Mouse (Mus musculus) embryonic facial prominence, embryonic 12.5 days (tissue): ENCODE results near the gene Msi2. TPM values are rescaled to one million over a fixed set of nuclear protein-coding genes. Genes with fewer than 3 reads are reported as not detected.

Experiments used
- ATAC-seq: fragments of 200-750 bp; cut with Nextera tagmentation; 2 replicates; pipeline ENCODE4 v1.8.0; 2017; ENCODE audit not compliant: insufficient number of reproducible peaks, insufficient read depth, low FRiP score, low TSS enrichment
- H3K27ac ChIP-seq: fragments of 300-500 bp; sonication (generic); 2 replicates; pipeline ENCODE4 v1.5.1; 2016; ENCODE audit warnings: mild to moderate bottlenecking
- H3K27me3 ChIP-seq: fragments of 300-500 bp; sonication (generic); 2 replicates; pipeline ENCODE4 v1.6.1; 2016; ENCODE audit warnings: mild to moderate bottlenecking, moderate library complexity
- H3K36me3 ChIP-seq: fragments of 300-500 bp; sonication (generic); 2 replicates; pipeline ENCODE4 v1.6.1; 2016; ENCODE audit warnings: mild to moderate bottlenecking
- H3K4me1 ChIP-seq: fragments of 300-500 bp; sonication (generic); 2 replicates; pipeline ENCODE4 v1.6.1; 2016
- H3K4me2 ChIP-seq: fragments of 300-500 bp; sonication (generic); replicated peaks from 2 replicates; pipeline ENCODE4 v1.6.1; 2016; ENCODE audit warnings: mild to moderate bottlenecking, moderate library complexity
- H3K4me3 ChIP-seq: fragments of 300-500 bp; sonication (generic); 2 replicates; pipeline ENCODE4 v1.5.1; 2016; ENCODE audit warnings: mild to moderate bottlenecking
- H3K9ac ChIP-seq: fragments of 300-500 bp; sonication (generic); 2 replicates; pipeline ENCODE4 v1.6.1; 2016; ENCODE audit warnings: mild to moderate bottlenecking, moderate library complexity
- H3K9me3 ChIP-seq: fragments of 300-500 bp; sonication (generic); 2 replicates; pipeline ENCODE4 v1.6.1; 2016; ENCODE audit warnings: mild to moderate bottlenecking, moderate library complexity
- WGBS: fragments of 180-500 bp; shearing (Covaris S2); methylation state at CpG from one replicate; pipeline ENCODE4 v1.1.7; 2016; 5-methylcytosine and 5-hydroxymethylcytosine counted together
- polyA plus RNA-seq: library from polyadenylated mRNA; unstranded; fragments of >200 nt; fragmentation: Nextera tagmentation; extraction: Ambion mirVana; gene quantifications from 2 replicates; pipeline ENCODE4 v1.2.1, GENCODE M21; 2016

Gene Msi2
- polyA plus RNA-seq, 1 experiment from 2014 or later: 22.0 TPM

DNA sequence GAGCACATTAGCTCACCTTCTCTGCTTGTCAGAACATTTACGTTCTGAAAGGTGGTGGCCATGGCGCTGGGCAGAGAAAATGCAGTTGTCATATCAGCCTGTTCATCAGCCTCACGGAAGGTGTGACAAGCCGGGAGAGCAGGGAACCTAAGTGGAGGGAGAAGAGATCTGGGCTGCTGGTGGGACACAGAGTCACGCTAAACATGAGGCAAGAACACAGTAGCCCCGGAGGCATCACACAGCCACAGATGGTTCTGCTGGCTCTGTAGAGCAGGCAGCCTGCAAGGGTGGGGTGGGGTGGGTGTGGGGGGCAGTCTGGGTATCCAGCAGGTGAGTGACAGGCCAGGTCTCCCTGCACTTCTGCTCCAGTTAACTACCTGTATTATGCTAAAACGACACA, 210.2 kb downstream of the Msi2 start:
- ATAC-seq: no peak
- H3K27me3 ChIP-seq: no peaks in the 10 kb centered on the region
- peaks cover 37% of the 10 kb centered on the region for H3K4me1 ChIP-seq
- H3K36me3 ChIP-seq: no peaks in the 10 kb centered on the region
- no peak overlapping the region for H3K4me3 ChIP-seq
- no peak overlapping the region for H3K27ac ChIP-seq
- WGBS: 62% methylated on average over 7 of the region's 7 CpGs
- no peaks in the 10 kb centered on the region for H3K9me3 ChIP-seq
- no peak overlapping the region for H3K4me2 ChIP-seq
- no peak overlapping the region for H3K9ac ChIP-seq

DNA sequence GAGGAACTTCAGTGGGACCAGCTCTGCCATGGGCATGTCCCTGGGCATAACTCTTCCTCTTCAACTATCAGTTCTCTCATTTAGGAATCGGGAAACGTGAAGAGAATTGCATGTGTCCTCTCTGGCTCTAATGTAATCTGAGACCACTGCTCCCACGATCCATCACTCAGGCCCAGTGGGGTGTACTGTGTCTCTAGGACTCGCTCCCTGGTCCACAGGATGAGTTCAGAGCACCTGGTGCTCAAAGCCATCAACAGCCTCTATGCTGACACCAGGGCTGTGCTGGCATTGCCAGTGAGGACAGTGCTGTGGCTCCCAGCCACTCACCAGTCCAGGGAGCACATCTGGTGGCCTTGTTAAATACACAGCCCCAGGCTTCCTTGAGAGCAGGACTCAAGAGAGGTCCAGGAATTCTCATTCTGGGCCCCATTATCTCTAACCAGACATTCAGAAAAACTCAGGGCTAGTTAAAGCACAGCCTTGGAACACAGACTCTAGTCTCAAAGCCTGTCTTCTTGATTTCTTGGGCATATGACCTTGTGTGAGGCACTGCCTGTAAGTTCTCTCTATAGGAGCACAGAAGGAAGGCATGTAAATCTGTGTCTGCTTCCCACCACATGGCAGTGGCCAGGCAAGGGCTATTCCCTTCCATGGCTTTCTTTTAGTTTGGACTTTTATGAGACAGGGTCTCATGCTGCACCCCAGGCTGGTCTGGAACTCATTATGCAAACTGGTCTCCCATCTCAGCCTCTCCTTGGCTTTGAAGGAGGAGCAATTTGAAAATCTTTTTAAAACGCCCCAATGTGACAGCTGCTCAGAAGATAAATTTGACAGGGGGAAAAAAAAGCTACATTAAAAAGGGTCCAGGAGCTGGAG, 211.5 kb downstream of the Msi2 start:
- peaks cover 29% of the 10 kb centered on the region for H3K4me1 ChIP-seq
- ATAC-seq: no peak
- no peak overlapping the region for H3K9ac ChIP-seq
- H3K9me3 ChIP-seq: no peaks in the 10 kb centered on the region
- H3K27me3 ChIP-seq: no peaks in the 10 kb centered on the region
- H3K36me3 ChIP-seq: no peaks in the 10 kb centered on the region
- WGBS: 17% methylated on average over 5 of the region's 5 CpGs
- no peak overlapping the region for H3K4me3 ChIP-seq
- H3K4me2 ChIP-seq: no peak overlapping the region
- H3K27ac ChIP-seq: peak overlapping the region; percentile 41; the same call in 1 of the 2 replicates

DNA sequence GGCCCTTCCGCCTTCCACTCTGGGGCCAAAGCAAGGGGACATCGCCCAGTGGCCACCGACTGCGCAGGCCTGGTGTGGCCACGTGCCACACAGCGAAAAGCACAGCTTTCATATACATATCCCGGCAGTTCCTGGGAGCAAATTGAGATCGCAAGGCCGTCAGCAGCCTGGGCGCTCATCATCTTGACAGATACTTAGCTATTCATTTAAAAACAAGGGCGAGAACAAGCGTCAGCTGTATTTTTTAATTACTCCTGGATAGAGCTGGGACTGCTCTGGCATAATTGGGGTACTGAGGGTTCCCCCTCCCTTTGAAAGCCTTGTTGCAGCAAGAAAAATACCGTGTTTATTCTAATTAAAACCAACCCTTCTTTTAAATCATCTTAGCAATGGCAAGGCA, 212.2 kb downstream of the Msi2 start:
- Histone ChIP-seq H3K27ac (no peak overlapping the region), H3K4me1 (peaks cover 29% of the 10 kb centered on the region)
- WGBS: 81% methylated on average over 13 of the region's 13 CpGs

DNA sequence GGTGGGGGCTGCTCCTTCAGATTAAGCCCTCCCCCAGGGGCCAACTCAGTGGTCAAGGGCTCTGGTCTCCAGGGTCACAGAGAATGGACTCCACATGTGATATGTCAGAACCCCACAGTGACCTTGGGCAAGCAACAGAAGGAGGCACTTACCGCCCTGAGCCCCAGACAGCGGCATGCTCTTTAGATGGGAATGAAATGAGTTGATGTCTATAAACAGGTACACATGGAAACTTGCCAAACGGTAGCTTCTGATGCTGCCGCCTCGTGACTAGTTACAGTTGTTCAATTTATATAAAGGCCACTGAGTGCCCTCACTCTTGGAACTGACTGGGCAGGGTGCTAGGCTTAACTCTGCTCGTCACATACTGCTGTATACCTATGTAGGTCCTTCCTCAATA, 215.7 kb downstream of the Msi2 start:
- Histone ChIP-seq H3K4me1 (peaks cover 28% of the 10 kb centered on the region), H3K4me2 (no peak overlapping the region), H3K4me3 (no peak overlapping the region), H3K27ac (no peak overlapping the region), H3K9me3 (no peaks in the 10 kb centered on the region), H3K27me3 (no peaks in the 10 kb centered on the region), H3K36me3 (no peaks in the 10 kb centered on the region), H3K9ac (no peak overlapping the region)
- no peak for ATAC-seq
- WGBS: 54% methylated on average over 6 of the region's 6 CpGs

More for the DNA sequence above, 212.2 kb downstream of the Msi2 start:
- Histone ChIP-seq H3K9me3 (no peaks in the 10 kb centered on the region), H3K27me3 (no peaks in the 10 kb centered on the region), H3K4me2 (no peak overlapping the region), H3K4me3 (no peak overlapping the region), H3K9ac (no peak overlapping the region), H3K36me3 (no peaks in the 10 kb centered on the region)
- ATAC-seq: no peak

DNA sequence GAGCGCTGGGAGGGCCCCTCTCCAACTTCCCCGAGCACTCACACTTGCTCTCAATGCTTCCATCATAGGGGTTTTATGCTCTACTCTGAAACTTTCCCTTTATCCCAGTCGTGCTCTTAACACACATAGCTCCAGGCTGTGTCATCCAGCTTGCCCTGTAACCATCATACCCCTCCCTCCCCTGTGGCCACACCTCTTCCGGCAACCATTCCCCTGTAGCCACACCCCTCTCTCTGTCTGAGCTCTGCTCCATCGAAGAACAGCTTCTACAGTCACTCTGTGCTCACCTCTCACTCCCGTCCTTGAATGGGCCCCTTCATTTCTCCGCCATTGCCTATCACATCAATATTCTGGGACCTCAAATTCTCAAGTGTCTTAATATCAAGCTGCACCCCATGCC, 219.8 kb downstream of the Msi2 start:
- Histone ChIP-seq H3K4me1 (peaks cover 14% of the 10 kb centered on the region; the same call in 1 of the 2 replicates), H3K4me3 (no peak overlapping the region), H3K27me3 (no peaks in the 10 kb centered on the region), H3K4me2 (no peak overlapping the region), H3K9me3 (no peaks in the 10 kb centered on the region), H3K36me3 (no peaks in the 10 kb centered on the region; the same call in 1 of the 2 replicates), H3K9ac (no peak overlapping the region), H3K27ac (no peak overlapping the region)
- ATAC-seq: no peak
- 57% methylated on average over 7 of the region's 7 CpGs for WGBS

DNA sequence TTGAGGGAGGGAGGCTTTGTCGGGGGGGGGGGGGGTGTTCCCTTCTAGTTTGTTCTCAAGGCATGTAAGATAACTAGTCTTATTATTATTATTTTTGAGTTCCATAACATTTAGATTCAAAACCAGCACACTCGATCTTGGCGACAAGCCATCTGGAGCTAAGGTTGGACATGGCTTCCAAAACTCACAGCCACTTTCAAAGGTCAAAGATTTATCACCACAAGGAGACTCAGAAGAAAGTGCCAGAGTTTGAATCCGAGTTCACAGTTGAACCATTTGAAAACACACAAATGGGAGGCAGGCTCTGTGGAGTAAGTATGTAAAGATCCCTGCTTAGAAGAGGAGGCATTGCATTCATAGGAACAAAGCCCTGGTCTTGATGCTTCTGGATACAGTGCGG, 221.9 kb downstream of the Msi2 start:
- Histone ChIP-seq H3K9ac (no peak overlapping the region), H3K9me3 (no peaks in the 10 kb centered on the region), H3K4me2 (no peak overlapping the region), H3K36me3 (no peaks in the 10 kb centered on the region; the same call in 1 of the 2 replicates), H3K4me1 (peaks cover 15% of the 10 kb centered on the region; the same call in 1 of the 2 replicates), H3K27me3 (no peaks in the 10 kb centered on the region), H3K4me3 (no peak overlapping the region), H3K27ac (no peak overlapping the region)
- ATAC-seq: no peak
- WGBS: 88% methylated on average over 5 of the region's 5 CpGs

DNA sequence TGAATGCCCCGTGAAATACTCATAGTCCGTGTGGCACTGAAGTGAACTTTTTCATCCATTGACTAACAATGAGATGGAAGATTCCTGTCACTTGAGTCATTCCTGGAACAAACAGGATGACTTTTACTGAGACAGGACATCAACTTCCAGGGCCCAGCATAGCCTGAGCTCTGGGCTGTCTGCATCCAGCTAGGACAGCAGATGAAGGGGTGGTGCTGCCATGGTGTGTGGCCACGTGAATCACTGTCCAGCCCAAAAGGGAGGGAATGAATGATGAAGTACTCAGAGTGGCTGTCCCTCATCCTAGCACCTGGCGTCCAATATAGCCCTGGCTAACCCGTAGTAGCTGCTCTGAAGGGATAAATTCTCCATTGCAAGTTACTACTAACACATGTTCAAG, 222.6 kb downstream of the Msi2 start:
- Histone ChIP-seq H3K9me3 (no peaks in the 10 kb centered on the region), H3K4me1 (peaks cover 15% of the 10 kb centered on the region; the same call in 1 of the 2 replicates), H3K27ac (no peak overlapping the region), H3K36me3 (no peaks in the 10 kb centered on the region; the same call in 1 of the 2 replicates), H3K27me3 (no peaks in the 10 kb centered on the region), H3K9ac (no peak overlapping the region), H3K4me3 (no peak overlapping the region), H3K4me2 (no peak overlapping the region)
- WGBS: 86% methylated on average over 5 of the region's 5 CpGs
- ATAC-seq: no peak

DNA sequence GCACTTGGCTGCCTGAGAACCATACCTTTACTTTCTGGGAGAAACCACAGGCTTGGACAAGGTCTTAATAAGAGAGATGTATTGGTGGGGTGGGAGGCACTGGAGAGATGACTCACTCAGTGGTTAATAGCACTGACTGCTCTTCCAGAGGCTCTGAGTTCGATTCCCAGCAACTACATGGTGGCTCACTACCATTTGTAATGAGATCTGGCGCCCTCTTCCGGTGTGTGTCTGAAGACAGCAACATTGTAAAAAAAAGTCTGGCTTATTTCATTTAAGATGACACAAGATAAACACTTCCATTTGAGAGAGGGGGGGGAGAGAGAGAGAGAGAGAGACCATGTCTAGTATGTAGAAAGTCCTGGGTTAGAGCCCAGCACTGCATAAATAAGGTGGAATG, 223.3 kb downstream of the Msi2 start:
- ATAC-seq: no peak
- Histone ChIP-seq H3K9me3 (no peaks in the 10 kb centered on the region), H3K36me3 (no peaks in the 10 kb centered on the region; the same call in 1 of the 2 replicates), H3K9ac (no peak overlapping the region), H3K27me3 (no peaks in the 10 kb centered on the region), H3K27ac (no peak overlapping the region), H3K4me3 (no peak overlapping the region), H3K4me1 (peaks cover 15% of the 10 kb centered on the region; the same call in 1 of the 2 replicates), H3K4me2 (no peak overlapping the region)
- 85% methylated on average over 3 of the region's 3 CpGs for WGBS

DNA sequence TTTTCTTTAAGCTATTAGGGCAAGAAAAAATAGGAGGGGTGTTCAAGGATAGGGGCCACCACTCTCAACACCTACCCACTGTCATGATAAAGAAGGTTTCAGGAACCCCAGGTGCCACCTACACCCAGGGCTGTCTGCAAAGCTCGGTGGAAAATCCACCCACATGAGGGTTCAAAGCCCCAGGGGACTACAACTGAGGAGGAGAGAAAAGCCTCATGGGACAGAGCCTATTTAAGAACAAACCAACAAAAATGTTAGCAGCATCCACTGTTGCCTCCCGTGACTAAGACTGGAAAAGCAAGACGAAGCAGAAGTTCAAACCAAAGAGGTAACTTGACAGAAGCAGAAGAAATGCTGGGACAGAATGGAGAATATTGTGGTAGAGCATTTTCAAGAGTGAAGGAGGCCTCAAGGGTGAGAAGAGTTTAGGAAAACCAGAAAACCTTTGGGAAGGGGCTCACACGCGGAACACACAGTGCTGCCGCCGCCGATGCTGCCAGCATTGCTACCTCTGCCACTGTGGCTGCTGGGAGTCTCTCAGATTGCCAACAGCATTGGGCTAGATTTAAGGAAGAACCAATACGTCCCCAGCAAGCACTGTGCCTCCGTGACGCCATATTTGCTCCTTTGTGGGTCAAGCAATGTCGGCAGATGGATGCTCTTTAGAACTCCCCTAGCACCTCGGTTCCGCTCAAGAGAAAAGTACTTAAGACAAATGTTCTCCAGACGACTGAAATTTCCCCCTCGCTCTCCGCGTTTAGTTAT, 224.3 kb downstream of the Msi2 start:
- Histone ChIP-seq H3K4me3 (no peak overlapping the region), H3K9ac (no peak overlapping the region), H3K36me3 (no peaks in the 10 kb centered on the region; the same call in 1 of the 2 replicates), H3K9me3 (no peaks in the 10 kb centered on the region), H3K27me3 (no peaks in the 10 kb centered on the region), H3K4me2 (no peak overlapping the region), H3K4me1 (peaks cover 15% of the 10 kb centered on the region; the same call in 1 of the 2 replicates), H3K27ac (no peak overlapping the region)
- 88% methylated on average over 18 of the region's 18 CpGs for WGBS
- no peak for ATAC-seq

DNA sequence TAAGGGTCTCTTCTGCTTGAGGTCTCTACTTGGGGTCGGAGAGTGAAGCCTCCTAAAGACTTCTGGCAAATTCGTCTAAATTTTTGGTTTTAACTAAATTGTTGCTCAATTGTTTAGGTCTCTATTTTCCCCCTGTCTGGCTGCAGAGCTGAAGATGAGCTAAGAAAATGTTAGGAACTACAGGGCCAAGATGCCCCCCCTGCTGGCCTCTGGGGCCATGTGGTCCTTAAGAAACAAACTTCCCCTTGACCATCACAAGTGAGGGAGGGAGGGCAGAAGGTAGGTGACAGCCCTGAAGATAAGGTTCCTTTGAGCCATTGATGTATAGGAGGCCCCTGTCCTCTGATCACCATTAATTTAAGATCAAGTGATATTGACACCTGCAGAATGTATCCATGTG, 225.7 kb downstream of the Msi2 start:
- Histone ChIP-seq H3K36me3 (no peaks in the 10 kb centered on the region; the same call in 1 of the 2 replicates), H3K4me2 (no peak overlapping the region), H3K9ac (no peak overlapping the region), H3K9me3 (no peaks in the 10 kb centered on the region), H3K27ac (no peak overlapping the region), H3K27me3 (no peaks in the 10 kb centered on the region), H3K4me1 (peaks cover 8% of the 10 kb centered on the region; the same call in 1 of the 2 replicates), H3K4me3 (no peak overlapping the region)
- WGBS: 89% methylated on average over 2 of the region's 2 CpGs
- ATAC-seq: no peak

DNA sequence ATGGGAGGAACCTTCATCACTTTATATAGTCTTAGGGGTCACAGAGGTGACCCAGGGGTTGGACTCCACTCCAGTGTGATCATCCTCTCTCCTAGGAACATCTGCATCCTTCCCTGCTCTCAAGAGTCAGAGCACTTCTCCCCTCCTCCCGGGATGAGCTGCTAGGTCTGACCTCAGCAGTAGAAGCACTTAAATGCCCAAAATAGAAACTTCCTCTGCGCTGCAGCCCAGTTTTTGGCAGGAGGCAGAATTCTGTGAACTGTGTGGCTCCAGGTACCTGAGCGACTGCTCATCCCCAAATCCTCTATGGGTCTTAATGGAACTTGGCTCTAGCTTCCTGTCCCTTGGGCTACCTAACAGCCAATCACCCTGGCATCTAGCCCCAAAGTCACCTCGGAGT, 228.3 kb downstream of the Msi2 start:
- H3K4me1 ChIP-seq: peaks cover 16% of the 10 kb centered on the region

More for the DNA sequence above, 228.3 kb downstream of the Msi2 start:
- no peak overlapping the region for H3K4me2 ChIP-seq
- no peaks in the 10 kb centered on the region for H3K9me3 ChIP-seq
- no peaks in the 10 kb centered on the region; the same call in 1 of the 2 replicates for H3K36me3 ChIP-seq
- no peak overlapping the region for H3K9ac ChIP-seq
- no peaks in the 10 kb centered on the region for H3K27me3 ChIP-seq
- H3K27ac ChIP-seq: no peak overlapping the region
- H3K4me3 ChIP-seq: no peak overlapping the region
- WGBS: 76% methylated on average over 4 of the region's 4 CpGs
- no peak for ATAC-seq
